Mouse (Mus musculus) cerebellum, postnatal 10 days (tissue): ENCODE results near the gene Polr2a.
"Not testable (repeated sequence)": the region's sequence is repeated elsewhere in the genome, so short reads cannot be mapped to it uniquely, and the experiment has no call there.

Experiments
- DNase-seq, 2 experiments: peaks; one replicate each; pipeline ENCODE4 v3.0.0; 2021; ENCODE audit warnings: mixed read lengths in 2 of 2

Polr2a gene

DNA sequence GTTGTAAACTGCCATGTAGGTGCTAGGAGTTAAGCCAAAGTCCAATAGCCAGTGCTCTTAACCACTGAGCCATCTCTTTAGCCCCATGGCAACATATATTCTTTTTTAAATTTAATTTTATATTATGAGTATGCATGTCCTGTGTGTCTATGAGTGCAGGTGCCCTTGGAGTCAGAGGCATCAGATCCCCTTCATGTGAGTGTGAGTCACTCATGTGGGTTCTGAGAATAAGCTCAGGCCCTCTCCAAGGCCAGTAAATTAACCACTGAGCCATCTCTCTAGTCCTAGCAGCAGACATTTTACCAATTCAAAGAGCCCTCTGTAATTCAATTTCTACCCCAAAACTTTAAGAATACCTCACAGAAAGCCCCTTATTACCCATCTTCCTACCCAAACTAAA, 5.8 kb downstream of the Polr2a start:
- no peak for DNase-seq

DNA sequence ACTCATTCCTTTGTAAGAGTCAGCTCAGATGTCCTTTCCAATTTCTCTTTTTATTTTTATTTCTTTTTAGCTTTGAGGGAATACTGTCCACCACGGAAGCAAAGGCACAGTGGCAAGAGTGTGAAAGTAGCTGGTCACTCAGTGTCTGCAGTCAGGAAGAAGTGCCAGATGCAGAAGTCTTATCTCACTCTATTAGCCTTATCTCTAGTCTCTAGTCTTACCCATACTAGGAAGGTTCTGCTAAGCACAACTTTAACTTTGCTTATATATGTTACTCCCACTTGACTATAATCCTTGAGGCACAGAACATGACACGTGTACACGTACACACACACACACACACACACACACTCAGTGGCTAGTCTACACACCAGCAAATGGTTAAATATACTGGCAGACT, 6.8 kb downstream of the Polr2a start:
- DNase-seq = no peak

DNA sequence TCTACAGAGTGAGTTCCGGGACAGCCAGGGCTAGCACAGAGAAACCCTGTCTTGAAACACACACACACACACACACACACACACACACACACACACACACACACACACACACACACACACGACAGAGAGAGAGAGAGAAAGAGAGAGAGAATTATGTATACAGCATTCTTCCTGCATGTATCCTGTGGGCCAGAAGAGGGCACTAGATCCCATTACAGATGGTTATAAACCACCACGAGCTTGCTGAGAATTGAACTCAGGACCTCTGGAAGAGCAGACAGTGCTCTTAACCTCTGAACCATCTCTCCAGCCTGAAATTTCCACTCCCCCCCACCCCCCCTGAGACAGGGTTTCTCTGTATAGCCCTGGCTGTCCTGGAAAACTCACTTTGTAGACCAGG, 27.0 kb downstream of the Polr2a start:
- DNase-seq = not testable (repeated sequence)

DNA sequence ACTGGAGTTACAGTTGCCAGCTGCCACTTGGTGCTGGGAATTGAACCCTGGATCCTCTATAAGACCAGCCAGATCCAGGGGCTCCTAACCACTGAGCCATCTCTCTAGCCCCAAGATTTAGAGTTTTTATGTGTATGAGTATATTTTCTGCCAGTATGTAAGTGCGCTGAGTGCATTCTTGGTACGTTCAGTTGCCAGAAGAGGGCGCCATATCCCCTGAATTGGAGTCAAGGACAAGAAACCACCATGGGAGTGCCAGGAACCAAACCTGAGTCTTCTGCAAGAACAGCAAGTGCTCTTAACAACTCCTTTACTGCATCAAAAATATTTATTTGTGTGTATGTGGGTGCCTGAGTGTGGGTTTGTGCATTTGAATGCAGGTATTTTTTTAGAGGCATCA, 29.4 kb downstream of the Polr2a start:
- peak; percentile 70 to 81 for DNase-seq

DNA sequence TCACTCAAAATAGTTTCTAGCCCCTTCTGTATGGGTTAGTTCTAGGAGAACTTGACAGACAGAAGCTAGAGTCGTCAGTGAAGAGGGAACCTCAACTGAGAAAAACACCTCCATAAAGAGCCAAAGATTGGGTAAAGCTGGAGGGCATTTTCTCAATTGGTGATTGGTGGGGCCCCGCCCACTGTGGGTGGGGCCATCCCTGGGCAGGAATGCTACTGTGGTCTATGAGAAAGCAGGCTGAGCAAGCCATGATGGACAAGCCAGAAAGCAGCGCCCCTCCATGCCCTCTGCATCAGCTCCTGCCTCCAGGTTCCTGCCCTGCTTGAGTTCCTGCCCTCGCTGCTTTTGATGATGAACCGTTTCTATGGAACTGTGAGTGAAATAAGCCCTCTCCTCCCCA, 32.5 kb downstream of the Polr2a start:
- no peak for DNase-seq

DNA sequence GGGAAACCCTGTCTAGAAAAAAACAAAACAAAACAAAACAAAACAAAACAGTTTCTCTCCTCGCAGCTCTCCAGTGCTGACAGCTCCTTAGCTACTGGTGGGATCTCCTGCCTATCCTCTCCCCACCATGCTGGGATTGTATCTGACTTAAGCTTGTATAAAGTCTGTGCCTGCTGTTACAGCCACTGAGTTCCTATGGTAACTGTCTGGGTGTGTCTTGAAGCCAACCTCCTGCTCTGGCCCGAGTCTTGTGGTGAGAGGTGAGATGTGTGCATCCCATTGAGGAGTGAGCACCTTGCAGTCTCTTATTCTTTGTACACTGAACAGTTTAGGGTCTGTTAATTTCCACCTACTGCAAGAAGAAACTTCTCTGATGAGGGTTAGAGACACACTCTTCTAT, 35.4 kb downstream of the Polr2a start:
- no peak for DNase-seq

DNA sequence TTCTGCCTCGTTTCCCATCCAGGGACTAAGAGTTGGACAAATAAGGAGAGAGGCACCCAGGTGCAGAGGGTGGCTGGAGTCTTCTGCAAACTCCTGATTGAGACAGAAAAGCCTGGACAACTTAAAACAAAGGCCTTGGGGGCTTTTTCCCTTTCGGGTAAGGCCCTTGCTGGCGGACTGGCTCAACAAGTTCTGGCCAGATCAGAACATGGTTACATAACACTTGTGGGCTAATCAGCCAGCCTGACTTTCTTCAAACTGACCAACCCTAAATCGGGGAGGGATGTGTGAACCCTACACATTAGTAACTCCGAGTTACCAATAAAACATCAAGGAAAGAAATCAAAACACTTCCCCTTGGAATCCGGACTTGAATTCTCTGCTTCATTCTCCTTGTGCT, 37.6 kb downstream of the Polr2a start:
- DNase-seq = no peak

DNA sequence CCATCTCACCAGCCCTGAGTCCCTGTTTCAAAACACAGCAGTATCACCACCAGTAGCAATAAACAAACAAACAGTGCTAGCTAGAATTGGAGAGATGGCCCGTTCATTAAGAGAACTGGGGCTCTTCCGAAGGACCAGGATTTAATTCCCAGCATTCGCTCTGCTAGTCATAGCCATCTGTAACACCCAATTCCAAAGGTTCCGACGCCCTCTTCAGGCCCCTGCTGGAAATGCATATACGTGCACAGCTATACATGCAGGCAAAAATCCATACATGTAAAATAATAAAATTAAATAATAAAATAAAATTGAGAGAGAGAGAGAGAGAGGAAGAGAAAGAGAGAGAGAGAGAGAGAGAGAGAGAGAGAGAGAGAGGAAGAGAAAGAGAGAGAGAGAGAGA, 39.0 kb downstream of the Polr2a start:
- DNase-seq = no peak

DNA sequence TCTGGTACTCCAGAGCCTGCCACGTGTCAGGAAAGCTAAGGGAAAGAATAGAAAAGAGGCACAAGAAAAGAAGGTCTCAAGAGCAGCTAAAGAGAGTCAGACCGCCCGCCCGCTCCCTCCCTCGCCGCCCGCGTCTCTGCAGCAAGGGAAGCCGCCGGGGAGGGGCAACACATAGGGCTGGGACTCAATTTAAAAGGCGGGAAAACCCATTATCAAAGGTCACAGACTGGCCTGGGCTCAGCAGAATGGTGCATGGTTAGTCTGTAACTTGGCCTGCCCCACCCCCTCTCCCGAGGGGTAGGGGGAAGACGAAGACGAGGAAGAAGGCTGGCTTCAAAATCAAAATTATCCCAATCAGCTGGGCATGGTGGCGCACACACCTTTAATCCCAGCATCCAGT, 39.8 kb downstream of the Polr2a start:
- DNase-seq = no peak

DNA sequence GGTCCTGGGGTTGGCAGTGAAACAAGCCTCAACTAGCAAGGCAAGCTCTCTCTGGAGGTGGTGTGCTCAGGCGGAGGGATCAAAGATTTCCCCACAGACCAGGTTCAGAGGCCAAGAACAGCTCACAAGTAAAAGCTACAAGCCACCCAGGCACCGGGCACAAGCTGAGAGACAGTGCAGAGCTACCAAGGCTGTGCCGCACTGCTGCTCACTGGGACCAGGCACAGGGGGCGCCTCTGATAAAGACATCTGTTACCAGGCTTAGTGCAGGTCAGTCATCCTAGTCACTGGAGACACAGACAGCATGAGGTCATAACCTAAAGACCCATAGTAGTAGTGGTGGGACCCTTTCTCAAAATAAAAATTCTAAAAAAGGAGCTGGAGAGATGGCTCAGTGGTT, 41.5 kb downstream of the Polr2a start:
- no peak for DNase-seq

DNA sequence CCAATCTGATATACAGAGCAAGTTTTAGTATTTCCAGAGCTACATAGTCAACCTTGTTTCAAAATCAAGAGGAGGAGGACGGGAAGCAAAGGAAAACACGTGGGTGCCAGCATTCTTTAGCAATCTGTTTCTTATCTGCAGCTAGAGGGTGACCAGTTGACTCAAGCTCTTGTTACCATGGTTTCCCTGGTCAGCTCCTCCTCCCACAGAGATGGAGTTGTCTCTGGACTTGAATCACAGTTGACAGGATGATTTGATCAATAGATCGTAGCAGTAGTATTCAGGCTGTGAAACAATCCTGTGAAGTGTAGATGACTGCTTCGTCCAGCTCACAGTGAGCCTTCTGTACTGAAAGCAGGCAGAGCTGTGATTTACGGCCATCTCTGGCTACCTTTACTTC, 42.5 kb downstream of the Polr2a start:
- no peak for DNase-seq

DNA sequence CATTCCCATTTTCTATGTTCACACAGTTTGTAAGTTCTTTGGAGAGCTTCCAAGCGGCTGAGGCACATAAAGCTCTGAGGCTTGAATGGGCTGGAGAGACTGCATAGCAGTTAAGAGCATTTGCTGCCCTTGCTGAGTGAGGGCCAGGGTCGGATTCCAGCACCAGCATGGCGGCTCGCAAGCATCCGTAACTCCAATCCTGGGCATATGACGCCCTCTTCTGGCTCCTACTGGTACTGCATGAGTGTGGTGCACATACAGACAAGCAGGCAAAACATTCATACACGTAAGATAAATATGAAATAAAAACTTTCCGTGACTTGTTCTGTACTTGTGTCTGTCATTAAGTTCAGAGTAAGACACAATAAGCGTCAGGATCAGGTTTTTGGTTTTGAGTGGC, 43.0 kb downstream of the Polr2a start:
- DNase-seq = peak; percentile 47 to 65

DNA sequence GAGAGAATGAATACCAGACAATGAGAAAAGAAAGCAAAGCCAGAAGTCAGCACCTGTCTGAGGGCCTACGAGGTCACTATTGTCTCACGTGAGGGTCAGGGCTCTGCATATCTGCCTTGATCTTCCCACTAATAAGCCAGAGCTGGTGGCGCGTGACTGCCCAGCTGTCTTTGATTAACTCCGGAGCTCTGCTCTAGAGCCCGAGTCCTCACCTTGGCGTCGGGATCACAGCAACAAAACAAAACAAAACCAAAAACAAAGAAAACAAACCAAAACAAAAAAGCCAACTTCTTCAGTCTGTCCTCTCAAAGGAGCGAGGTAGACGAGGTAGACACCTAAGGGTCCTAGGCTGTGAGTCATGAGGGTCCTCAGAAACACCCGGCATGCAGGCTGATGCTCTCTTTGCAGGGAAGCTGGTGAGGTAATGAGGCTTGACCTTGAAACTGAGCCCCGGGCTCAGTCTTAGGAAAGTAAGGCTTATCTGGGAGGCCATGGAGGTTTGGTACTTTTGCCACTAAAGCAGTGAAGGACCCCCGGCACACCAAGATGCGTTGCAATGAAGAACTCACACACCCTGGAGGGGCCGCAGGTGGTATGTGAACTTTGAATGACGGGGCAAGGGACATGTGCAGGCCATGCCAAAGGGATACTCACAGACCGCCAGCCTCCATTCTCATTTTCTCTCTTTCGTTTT, 43.7 kb downstream of the Polr2a start:
- DNase-seq = no peak

DNA sequence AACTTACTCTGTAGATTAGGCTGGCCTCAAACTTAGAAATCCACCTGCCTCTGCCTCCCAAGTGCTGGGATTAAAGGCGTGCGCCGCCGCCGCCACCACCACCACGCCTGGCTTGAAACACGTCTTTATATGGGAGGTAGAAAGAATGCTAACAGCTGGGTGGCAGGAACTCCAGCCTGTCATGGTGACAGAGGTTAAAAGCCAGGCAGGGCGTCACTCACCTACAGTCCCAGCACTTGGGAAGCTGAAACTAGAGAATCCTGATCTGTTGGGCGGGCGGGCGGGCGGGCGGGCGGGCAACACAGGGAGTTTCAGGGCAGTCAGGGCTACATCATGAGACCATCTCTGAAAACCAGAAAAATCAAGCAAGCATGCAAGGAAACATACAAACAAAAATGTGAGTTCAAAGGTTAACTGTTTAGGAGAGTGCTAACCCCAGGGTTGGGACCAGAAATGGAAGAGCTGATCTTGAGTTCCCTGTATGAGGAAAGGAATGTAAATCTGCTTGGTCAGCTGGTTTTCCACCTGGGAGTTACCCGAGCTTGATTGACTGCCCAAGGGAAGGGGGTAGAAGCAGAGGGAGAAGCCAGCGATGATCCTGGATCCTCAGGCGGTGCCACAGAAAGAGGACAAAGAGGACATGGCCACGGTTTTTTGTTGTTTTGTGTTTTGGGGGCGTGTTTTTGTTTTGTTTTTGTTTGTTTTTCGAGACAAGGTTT, 45.3 kb downstream of the Polr2a start:
- DNase-seq = no peak

DNA sequence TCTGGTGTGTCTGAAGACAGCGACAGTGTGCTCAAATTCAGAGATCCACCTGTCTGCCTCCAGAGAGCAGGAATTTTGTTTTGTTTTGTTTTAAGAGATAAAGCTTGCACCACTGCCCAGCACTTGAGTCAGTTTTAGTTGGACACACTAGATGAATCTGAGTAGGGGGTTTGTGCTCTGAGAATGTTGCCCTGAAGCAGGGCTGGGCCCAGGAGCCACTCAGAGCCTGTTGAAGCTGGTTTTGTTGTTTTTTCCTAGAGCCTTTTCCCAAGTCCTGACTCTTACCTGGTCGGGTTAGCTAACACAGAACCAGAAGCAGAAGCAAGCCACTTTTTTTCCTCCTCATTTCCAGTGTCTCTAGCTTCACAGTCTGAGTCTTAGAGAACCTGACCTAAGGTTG, 47.4 kb downstream of the Polr2a start:
- no peak for DNase-seq

DNA sequence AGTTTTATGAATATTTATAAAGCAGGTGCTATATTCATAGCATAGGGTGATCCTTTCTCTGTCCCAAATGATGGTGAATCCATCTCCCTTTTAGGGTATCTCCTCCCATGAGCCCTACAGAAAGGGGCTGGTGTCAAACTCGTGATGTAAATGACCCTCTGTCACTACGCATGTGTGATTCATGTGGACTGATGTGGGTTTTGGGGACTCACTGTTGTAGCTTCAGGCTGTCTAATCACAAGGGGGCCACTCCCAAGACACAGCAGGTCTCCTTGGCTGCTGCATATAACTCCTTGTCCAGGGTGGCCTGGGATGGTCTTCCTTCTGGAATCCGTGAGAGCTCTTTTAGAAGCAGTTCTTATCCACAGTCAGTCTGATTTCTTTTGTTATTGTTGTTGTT, 48.0 kb downstream of the Polr2a start:
- no peak for DNase-seq

DNA sequence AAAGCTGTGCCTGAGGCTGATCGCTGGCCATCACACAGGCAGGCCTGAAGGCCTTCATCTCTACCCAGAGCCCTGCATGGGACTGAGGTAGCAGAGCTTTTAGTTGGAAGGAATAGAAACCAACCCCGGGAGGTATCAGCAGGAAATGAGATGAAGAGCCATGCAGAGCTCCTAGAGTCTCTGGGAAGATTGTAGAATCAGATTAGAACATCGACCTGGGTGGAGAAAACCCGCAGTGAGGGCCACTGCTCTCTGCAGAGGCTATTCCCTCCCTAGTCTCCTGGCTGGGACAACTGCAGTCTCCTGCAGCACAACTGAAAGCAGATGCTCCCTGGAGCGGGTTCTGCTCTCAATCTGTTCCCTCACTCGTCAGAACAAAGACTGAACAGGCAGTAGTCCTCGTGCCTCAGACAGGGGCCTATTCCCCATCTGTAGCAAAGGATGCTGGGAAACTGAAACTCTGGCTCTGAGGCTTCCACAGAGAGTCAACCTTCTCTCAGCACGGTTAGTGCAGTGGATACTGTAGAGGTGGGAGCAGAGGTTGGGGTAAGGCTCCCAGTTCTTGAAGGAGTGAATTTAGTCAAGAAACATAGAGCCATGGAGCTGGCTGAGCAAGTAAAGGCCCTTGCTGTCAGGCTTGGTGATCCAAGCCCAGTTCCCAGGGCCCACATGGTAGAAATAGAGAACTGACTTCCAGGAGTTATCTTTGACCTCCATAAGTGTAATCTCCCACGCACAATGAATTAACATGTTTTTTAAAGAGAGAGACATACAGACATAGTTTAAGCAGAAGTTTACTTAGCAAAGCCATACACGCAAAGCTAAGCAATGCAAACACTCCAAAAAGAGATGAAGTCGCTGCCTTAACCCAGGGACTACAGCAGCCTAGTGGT, 48.6 kb downstream of the Polr2a start:
- DNase-seq = peak; percentile 30 to 39

DNA sequence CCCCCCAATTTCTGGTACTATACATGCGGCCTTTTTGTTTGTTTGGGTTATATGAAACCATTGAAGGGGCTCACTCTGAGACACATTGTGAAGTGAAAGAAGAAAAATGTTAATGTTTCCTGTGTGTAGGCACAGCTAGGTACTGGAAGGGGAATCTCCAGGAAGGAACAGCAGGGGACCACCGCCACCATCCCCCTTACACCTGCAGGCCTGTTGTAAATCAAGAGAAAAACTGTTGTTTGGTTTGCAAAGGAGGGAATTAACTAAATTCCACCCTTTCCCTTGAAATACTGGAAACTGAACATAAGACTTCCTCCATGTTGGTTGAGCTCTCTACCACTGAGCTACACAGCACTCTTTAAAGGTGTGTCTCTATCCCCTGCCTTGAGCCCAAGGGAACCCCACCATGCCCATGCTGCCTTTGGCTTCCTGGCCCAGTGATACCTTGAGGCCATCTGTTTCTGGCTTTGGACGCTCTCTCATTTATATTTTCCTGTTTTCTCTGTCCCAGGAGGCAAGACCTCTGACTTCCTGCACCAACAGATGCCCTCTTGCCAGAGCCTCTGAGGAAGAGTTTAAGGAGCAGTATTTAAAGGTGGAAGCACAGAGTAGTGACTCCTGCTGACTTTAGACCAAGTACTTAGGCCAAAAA, 49.7 kb downstream of the Polr2a start:
- DNase-seq = peak; percentile 9 to 27

DNA sequence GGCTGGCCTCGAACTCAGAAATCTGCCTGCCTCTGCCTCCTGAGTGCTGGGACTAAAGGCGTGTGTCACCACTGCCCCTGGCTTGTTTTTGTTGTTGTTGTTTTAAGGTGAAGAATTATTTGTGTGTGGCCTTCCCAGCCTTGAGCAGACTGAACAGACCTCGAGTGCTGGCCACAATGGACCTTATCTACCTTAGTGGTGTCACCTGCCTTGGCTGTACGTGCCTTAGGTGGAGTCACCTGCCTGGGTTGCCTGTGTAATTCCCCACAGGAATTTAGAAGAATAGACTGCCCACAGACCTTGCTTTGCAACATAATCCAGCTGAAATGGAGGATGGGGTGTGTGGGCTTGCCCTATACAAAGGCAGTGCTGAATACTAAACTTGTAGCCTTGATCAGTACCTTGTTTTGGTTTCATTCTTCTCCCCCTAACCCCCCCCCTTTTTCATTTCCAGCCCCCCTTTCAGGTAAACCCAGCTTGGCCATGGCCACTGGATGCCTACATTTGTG, 50.5 kb downstream of the Polr2a start:
- no peak for DNase-seq

DNA sequence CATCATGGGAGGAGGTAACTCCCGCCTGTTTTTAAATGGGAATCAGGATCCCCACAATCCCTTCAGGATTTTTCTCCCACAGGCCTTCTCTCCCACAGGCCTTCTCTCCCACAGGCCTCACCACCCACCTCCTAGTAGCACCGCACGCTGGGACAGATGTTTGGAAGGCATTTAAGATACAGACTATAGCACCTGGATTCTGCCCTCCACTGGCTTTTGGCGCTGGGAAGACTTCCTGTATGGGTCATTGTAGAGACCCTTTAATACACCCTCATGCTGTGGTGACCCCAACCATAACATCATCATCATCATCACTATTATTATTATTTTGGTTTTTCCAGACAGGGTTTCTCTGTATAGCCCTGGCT, 51.0 kb downstream of the Polr2a start:
- no peak for DNase-seq

DNA sequence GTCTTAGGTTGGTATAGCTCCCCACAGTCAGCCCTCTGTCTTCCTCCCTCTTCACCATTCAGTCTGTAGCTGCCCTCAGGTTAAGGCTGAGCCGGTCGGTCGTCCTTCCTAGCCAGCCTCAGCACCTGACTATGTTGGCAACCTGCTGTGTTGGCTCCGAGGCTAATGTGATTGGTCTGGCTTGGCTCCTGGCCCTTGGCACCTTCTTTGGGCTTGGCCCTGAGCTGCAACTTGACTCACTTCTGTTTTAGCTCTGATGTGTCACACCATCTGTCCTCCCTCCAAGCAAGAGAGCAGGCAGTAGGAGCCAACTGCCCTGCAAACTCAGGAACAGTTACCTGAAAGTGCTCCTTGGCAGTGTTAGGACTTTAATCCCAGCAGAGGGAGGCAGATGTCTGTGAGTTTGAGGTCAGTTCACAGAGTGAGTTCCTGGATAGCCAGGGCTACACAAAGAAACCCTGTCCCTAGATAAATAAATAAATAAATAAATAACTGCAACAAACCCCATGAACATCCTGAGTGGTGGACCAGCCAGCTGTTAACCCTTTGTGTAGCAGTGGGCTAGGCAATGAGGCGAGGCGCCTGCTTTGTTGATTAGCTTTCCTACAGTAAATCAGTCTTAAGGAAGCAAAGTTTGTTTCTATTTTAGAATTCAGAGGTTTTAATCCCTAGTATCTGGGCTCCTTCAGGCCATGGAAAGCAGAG, 51.5 kb downstream of the Polr2a start:
- DNase-seq = peak; percentile 99

DNA sequence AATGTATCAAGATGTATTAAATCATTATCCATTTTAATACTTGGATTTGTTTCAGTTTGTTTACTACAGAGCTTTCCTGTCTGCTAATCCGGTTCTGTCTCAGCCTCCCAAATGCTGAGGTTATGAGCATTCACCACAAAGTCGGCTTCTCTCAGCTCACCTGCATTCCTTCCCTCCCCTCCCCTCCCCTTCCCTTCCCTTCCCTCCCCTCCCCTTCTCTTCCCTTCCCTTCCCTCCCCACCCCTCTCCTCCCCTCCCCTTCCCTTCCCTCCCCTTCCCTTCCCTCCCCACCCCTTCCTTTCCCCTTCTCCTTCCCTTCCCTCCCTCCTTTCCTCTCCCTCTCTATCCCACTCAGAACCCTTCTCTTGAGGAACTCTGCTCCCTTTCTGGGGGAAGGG, 53.8 kb downstream of the Polr2a start:
- DNase-seq = no peak
